In the genomic region with DNA sequence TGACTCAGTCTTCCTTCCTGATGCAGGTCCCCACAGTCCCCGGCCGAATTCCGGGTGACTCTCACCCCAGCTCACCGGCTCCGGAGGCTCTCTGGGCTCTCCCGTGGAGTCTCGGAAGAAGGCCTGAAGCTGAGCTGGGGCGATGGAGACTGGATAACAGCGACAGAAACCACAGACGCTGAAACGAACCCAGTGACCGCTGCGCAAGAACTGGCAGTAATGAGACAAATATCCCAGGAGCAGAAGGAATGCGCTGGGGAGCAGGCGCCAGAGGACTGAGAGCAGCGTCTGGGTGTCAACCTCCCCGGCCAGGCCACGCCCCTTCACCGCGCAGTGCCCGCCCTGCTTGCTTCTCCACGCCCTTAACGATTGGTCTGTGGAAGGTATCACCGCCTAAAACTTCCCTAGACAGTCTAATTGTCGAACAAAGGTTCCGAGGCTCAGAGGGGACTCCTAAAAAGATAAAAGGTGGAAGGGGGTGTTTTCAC, we compare ENCODE assay signal across 8 mouse cellular contexts. TPM values are rescaled to one million over a fixed set of nuclear protein-coding genes. Genes with fewer than 3 reads are reported as not detected.
DNase-seq lines count a peak whose midpoint lies in the region; ATAC-seq lines count a peak whose summit lies in the region.

A gene (minus strand): TSS at position 335 of the 488 bp plus-strand sequence.

- ATAC-seq in CD4-positive, CD25-positive, alpha-beta regulatory T cell, adult 4 months = peak; percentile 97
- peak; percentile 94 for ATAC-seq in heart, embryonic 14.5 days (ENCODE audit: insufficient number of reproducible peaks, insufficient read depth, low FRiP score, low read depth)
- ATAC-seq in liver, embryonic 13.5 days (ENCODE audit: low read depth) = peak; percentile 91
- ATAC-seq in stomach, embryonic 16.5 days (ENCODE audit: insufficient read depth, low FRiP score) = peak; percentile 98

- H3K4me2 ChIP-seq in heart, embryonic 14.5 days (ENCODE audit: low read length) = peak within 1 kb of the TSS; percentile 68
- peak within 1 kb of the TSS; percentile 82 for H3K4me2 ChIP-seq in liver, embryonic 13.5 days
- H3K4me2 ChIP-seq in stomach, embryonic 16.5 days (ENCODE audit: low read depth, low read length) = peak within 1 kb of the TSS; percentile 68

- peaks cover 3% of the 10 kb centered on the region; the same call in 1 of the 2 replicates for H3K36me3 ChIP-seq in heart, embryonic 14.5 days (ENCODE audit: control insufficient read depth, insufficient read depth, low read length)
- peaks cover 2% of the 10 kb centered on the region for H3K36me3 ChIP-seq in liver, embryonic 13.5 days
- no peaks in the 10 kb centered on the region for H3K36me3 ChIP-seq in stomach, embryonic 16.5 days (ENCODE audit: control insufficient read depth, insufficient read depth, low read length)

- H3K4me3 ChIP-seq in heart, embryonic 14.5 days (ENCODE audit: control insufficient read depth in 1 of 2, insufficient read depth in 1 of 2, low read depth in 1 of 2, low read length in 2 of 2) = peak within 1 kb of the TSS; percentile 63 to 68
- H3K4me3 ChIP-seq in liver, embryonic 13.5 days (replicated peaks) = peak within 1 kb of the TSS; percentile 76
- peak within 1 kb of the TSS; percentile 63 for H3K4me3 ChIP-seq in stomach, embryonic 16.5 days (replicated peaks; ENCODE audit: low read length)

- peaks cover 14 to 22% of the 10 kb centered on the region in 2 experiments for H3K4me1 ChIP-seq in heart, embryonic 14.5 days (ENCODE audit: control insufficient read depth in 2 of 2, insufficient read depth in 2 of 2, low read length in 2 of 2)
- H3K4me1 ChIP-seq in liver, embryonic 13.5 days (replicated peaks) = peaks cover 49% of the 10 kb centered on the region
- H3K4me1 ChIP-seq in stomach, embryonic 16.5 days (ENCODE audit: control insufficient read depth, insufficient read depth, low read length) = peaks cover 15% of the 10 kb centered on the region

- DNase-seq in c-Kit-negative CD71-positive TER-119-positive erythroid progenitor cells, embryonic 14.5 days (ENCODE audit: low read depth, low spot score) = peak; percentile 90
- peak; percentile 87 for DNase-seq in fibroblast of lung, adult 2 months (ENCODE audit: low read depth)
- DNase-seq in kidney, postnatal 14 days = peak; percentile 96
- DNase-seq in liver, embryonic 13.5 days = peak; percentile 94
- DNase-seq in neural tube, embryonic 10.5 days (ENCODE audit: extremely low spot score, low spot score) = peak; percentile 85

- H3K27me3 ChIP-seq in heart, embryonic 14.5 days (ENCODE audit: control insufficient read depth, insufficient read depth, low read length) = no peaks in the 10 kb centered on the region
- H3K27me3 ChIP-seq in liver, embryonic 13.5 days = no peaks in the 10 kb centered on the region
- H3K27me3 ChIP-seq in stomach, embryonic 16.5 days (ENCODE audit: control insufficient read depth, insufficient read depth, low read length) = no peaks in the 10 kb centered on the region

- peak within 1 kb of the TSS; percentile 82 to 92 for H3K27ac ChIP-seq in heart, embryonic 14.5 days (replicated peaks in 1 of 2; ENCODE audit: control insufficient read depth in 1 of 2, insufficient read depth in 1 of 2, low read depth in 2 of 2, low read length in 2 of 2)
- peak within 1 kb of the TSS; percentile 91 for H3K27ac ChIP-seq in liver, embryonic 13.5 days
- peak within 1 kb of the TSS; percentile 94 for H3K27ac ChIP-seq in stomach, embryonic 16.5 days (ENCODE audit: low read length)

- no peaks in the 10 kb centered on the region for H3K9me3 ChIP-seq in heart, embryonic 14.5 days (ENCODE audit: control insufficient read depth, low read length)
- no peaks in the 10 kb centered on the region for H3K9me3 ChIP-seq in liver, embryonic 13.5 days (replicated peaks)
- H3K9me3 ChIP-seq in stomach, embryonic 16.5 days (replicated peaks; ENCODE audit: control insufficient read depth, low read length) = no peaks in the 10 kb centered on the region

- WGBS in heart, embryonic 14.5 days = under 1% methylated on average over 26 of the region's 26 CpGs
- WGBS in liver, embryonic 13.5 days (ENCODE audit: insufficient replicate concordance) = under 1% methylated on average over 26 of the region's 26 CpGs
- WGBS in stomach, embryonic 16.5 days = under 1% methylated on average over 26 of the region's 26 CpGs

- peak within 1 kb of the TSS; percentile 83 for H3K9ac ChIP-seq in heart, embryonic 14.5 days (ENCODE audit: low read length)
- H3K9ac ChIP-seq in liver, embryonic 13.5 days = peak within 1 kb of the TSS; percentile 88
- H3K9ac ChIP-seq in stomach, embryonic 16.5 days (ENCODE audit: low read length) = peak within 1 kb of the TSS; percentile 79

RNA-seq across cellular contexts. Expression of the gene that starts here (rescaled TPM):
- polyA plus RNA-seq in CD4-positive, CD25-positive, alpha-beta regulatory T cell, adult 4 months (2017; shearing (Covaris generic)) = 10 to 100 TPM; 27.5 to 34.8 TPM
- polyA plus RNA-seq in heart, embryonic 14.5 days (2014; fragmentation: Nextera tagmentation; extraction: Ambion mirVana) = 4.0 and 4.2 TPM in 2 replicates
- polyA plus RNA-seq in liver, embryonic 13.5 days (2015; fragmentation: Nextera tagmentation; extraction: Ambion mirVana) = 4.2 and 4.8 TPM in 2 replicates
- polyA plus RNA-seq in stomach, embryonic 16.5 days (2015; fragmentation: Nextera tagmentation; extraction: Ambion mirVana) = 6.8 and 7.5 TPM in 2 replicates

Comparison
In these comparisons a context has a peak if more than half of its experiments do, and no peak if none do; other contexts are left out.
1. Peak in every context shown above with its lines: DNase-seq, ATAC-seq, H3K4me3 ChIP-seq and H3K27ac ChIP-seq.